Comparison of ENCODE assay signal across 30 mouse cellular contexts in the genomic region with DNA sequence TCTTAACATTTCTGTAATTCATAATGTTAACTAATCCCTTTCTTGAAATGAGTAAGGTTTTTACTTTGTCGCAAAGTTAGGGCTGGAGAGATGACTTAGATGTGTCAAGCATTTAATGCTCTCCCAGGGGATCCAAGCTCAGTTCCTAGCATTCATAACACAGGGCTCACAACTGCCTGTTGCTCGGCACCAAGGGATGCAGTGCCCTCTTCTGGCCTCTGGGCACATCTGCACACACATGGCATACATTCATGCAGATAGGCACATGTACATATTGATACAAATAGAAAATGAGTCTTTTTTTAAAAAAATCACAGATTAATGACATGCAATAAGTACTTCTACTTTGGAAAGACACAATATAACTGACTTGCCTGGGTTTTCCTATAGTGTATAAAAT. TPM values are rescaled to one million over a fixed set of nuclear protein-coding genes. Genes with fewer than 3 reads are reported as not detected.
DNase-seq lines count a peak whose midpoint lies in the region; ATAC-seq and TF ChIP-seq lines count a peak whose summit lies in the region.
"Had no signal": no experiment of that assay in that cellular context is flagged by ENCODE, and none has a peak within 500 bp of the region (broad histone marks: within the 10 kb centered on the region; RNA-seq: fewer than 3 reads in every experiment).

No protein-coding gene starts in this region.

- no peak overlapping the region for H3K27ac ChIP-seq in liver, embryonic 14.5 days
- no peak overlapping the region for H3K27ac ChIP-seq in liver, embryonic 11.5 days (ENCODE audit: low read depth, low read length)
- no peak overlapping the region for H3K27ac ChIP-seq in forebrain, postnatal 0 days (ENCODE audit: low read depth, low read length)
- H3K27ac ChIP-seq: heart, adult 2 months; heart, embryonic 13.5 days; hindbrain, postnatal 0 days; limb, embryonic 10.5 days; limb, embryonic 15.5 days; macrophage; midbrain, embryonic 10.5 days; midbrain, embryonic 15.5 days; neural tube, embryonic 12.5 days had no signal

- H3K9me3 ChIP-seq in liver, embryonic 14.5 days (ENCODE audit: control insufficient read depth, low read length): no peaks in the 10 kb centered on the region
- no peaks in the 10 kb centered on the region for H3K9me3 ChIP-seq in liver, embryonic 11.5 days (ENCODE audit: control insufficient read depth, low read length)
- peaks cover 9% of the 10 kb centered on the region for H3K9me3 ChIP-seq in E14TG2a.4 (ENCODE audit: low read length)
- H3K9me3 ChIP-seq in forebrain, postnatal 0 days (ENCODE audit: low read length): no peaks in the 10 kb centered on the region
- H3K9me3 ChIP-seq: heart, embryonic 13.5 days; limb, embryonic 10.5 days; limb, embryonic 15.5 days; midbrain, embryonic 10.5 days; midbrain, embryonic 15.5 days; neural tube, embryonic 12.5 days had no signal

- H3K9ac ChIP-seq in liver, embryonic 14.5 days (replicated peaks): no peak overlapping the region
- H3K9ac ChIP-seq in liver, embryonic 11.5 days (ENCODE audit: low read depth, low read length): no peak overlapping the region
- no peak overlapping the region for H3K9ac ChIP-seq in forebrain, postnatal 0 days
- H3K9ac ChIP-seq: heart, embryonic 13.5 days; limb, embryonic 15.5 days; midbrain, embryonic 15.5 days; neural tube, embryonic 12.5 days had no signal

- no peak overlapping the region for H3K4me3 ChIP-seq in liver, embryonic 14.5 days (ENCODE audit: insufficient read depth in 1 of 2, low read depth in 2 of 2, low read length in 2 of 2)
- no peak overlapping the region for H3K4me3 ChIP-seq in liver, embryonic 11.5 days (ENCODE audit: low read depth, low read length)
- no peak overlapping the region for H3K4me3 ChIP-seq in E14TG2a.4 (replicated peaks; ENCODE audit: low read length)
- no peak overlapping the region for H3K4me3 ChIP-seq in forebrain, postnatal 0 days (ENCODE audit: low read depth, low read length)
- H3K4me3 ChIP-seq: heart, adult 2 months; heart, embryonic 13.5 days; limb, embryonic 10.5 days; limb, embryonic 15.5 days; midbrain, embryonic 10.5 days; midbrain, embryonic 15.5 days; myocyte; neural tube, embryonic 12.5 days had no signal

- H3K4me2 ChIP-seq in liver, embryonic 14.5 days (ENCODE audit: low read depth): no peak overlapping the region
- no peak overlapping the region for H3K4me2 ChIP-seq in liver, embryonic 11.5 days
- H3K4me2 ChIP-seq in forebrain, postnatal 0 days (ENCODE audit: low read depth): no peak overlapping the region
- H3K4me2 ChIP-seq: heart, embryonic 13.5 days; limb, embryonic 15.5 days; midbrain, embryonic 15.5 days; neural tube, embryonic 12.5 days had no signal

- WGBS in liver, embryonic 14.5 days (ENCODE audit: insufficient replicate concordance): 69% methylated on average over 2 of the region's 2 CpGs
- WGBS in liver, embryonic 11.5 days: 81% methylated on average over 2 of the region's 2 CpGs
- WGBS in forebrain, postnatal 0 days: 83% methylated on average over 2 of the region's 2 CpGs

- H3K36me3 ChIP-seq in liver, embryonic 14.5 days (replicated peaks; ENCODE audit: control insufficient read depth, insufficient read depth, low read depth): no peaks in the 10 kb centered on the region
- no peaks in the 10 kb centered on the region for H3K36me3 ChIP-seq in liver, embryonic 11.5 days (ENCODE audit: control insufficient read depth, insufficient read depth, low read length)
- no peaks in the 10 kb centered on the region for H3K36me3 ChIP-seq in E14TG2a.4 (ENCODE audit: insufficient read depth, low read length)
- no peaks in the 10 kb centered on the region for H3K36me3 ChIP-seq in forebrain, postnatal 0 days (ENCODE audit: insufficient read depth)
- H3K36me3 ChIP-seq: heart, embryonic 13.5 days; limb, embryonic 10.5 days; limb, embryonic 15.5 days; midbrain, embryonic 10.5 days; midbrain, embryonic 15.5 days; neural tube, embryonic 12.5 days had no signal

- H3K27me3 ChIP-seq in liver, embryonic 14.5 days (ENCODE audit: control insufficient read depth, insufficient read depth, low read length): no peaks in the 10 kb centered on the region
- H3K27me3 ChIP-seq in liver, embryonic 11.5 days (replicated peaks; ENCODE audit: control insufficient read depth, insufficient read depth, low read length): no peaks in the 10 kb centered on the region
- H3K27me3 ChIP-seq in E14TG2a.4 (ENCODE audit: insufficient read depth, low read length): no peaks in the 10 kb centered on the region
- H3K27me3 ChIP-seq in forebrain, postnatal 0 days (ENCODE audit: insufficient read depth, low read length): no peaks in the 10 kb centered on the region
- H3K27me3 ChIP-seq: heart, embryonic 13.5 days; limb, embryonic 15.5 days; midbrain, embryonic 15.5 days; neural tube, embryonic 12.5 days had no signal

- no peaks in the 10 kb centered on the region for H3K4me1 ChIP-seq in liver, embryonic 14.5 days (replicated peaks; ENCODE audit: control insufficient read depth in 2 of 2, insufficient read depth in 2 of 2, low read length in 1 of 2)
- no peaks in the 10 kb centered on the region for H3K4me1 ChIP-seq in liver, embryonic 11.5 days (replicated peaks; ENCODE audit: control insufficient read depth, insufficient read depth, low read length)
- H3K4me1 ChIP-seq in E14TG2a.4 (replicated peaks; ENCODE audit: low read depth, low read length): peaks cover 45% of the 10 kb centered on the region
- H3K4me1 ChIP-seq in forebrain, postnatal 0 days (ENCODE audit: insufficient read depth): no peaks in the 10 kb centered on the region
- H3K4me1 ChIP-seq: heart, embryonic 13.5 days; limb, embryonic 10.5 days; limb, embryonic 15.5 days; midbrain, embryonic 15.5 days; neural tube, embryonic 12.5 days had no signal

- no peak for TF ChIP-seq EP300 in liver, embryonic 14.5 days (IDR thresholded peaks at IDR 0.05; ENCODE audit: low read depth)

- no peak for ATAC-seq in liver, embryonic 14.5 days (ENCODE audit: insufficient read depth)
- ATAC-seq in liver, embryonic 11.5 days (replicated peaks; ENCODE audit: low FRiP score): no peak
- ATAC-seq in forebrain, postnatal 0 days: no peak
- ATAC-seq: forebrain, embryonic 14.5 days; hindbrain, postnatal 0 days; intestine, embryonic 16.5 days; midbrain, embryonic 15.5 days had no signal

- peak; percentile 52 for TF ChIP-seq CTCF in liver, embryonic 14.5 days (IDR thresholded peaks at IDR 0.05; ENCODE audit: low read depth)
- peak; percentile 69 for TF ChIP-seq CTCF in E14TG2a.4 (conservative IDR thresholded peaks at IDR 0.05; ENCODE audit: low read length)
- TF ChIP-seq CTCF in forebrain, postnatal 0 days (IDR thresholded peaks at IDR 0.05; ENCODE audit: low read depth): no peak

- no peak for DNase-seq in liver, embryonic 14.5 days (ENCODE audit: low read depth in 3 of 3, low spot score in 3 of 3)
- no peak for DNase-seq in liver, embryonic 11.5 days (ENCODE audit: low spot score)
- peak; percentile 71 for DNase-seq in ES-CJ7 (ENCODE audit: low read depth, low spot score)
- peak; percentile 75 for DNase-seq in ZHBTc4 (ENCODE audit: low read depth, low spot score)
- DNase-seq in layer of hippocampus, postnatal 10 days (ENCODE audit: low spot score in 2 of 2): no peak
- no peak for DNase-seq in testis, postnatal 10 days (ENCODE audit: low spot score)
- no peak for DNase-seq in forebrain, postnatal 0 days
- DNase-seq: adrenal gland, postnatal 14 days; B cell, adult 2 months; cerebellum, adult 11 months; cerebellum, adult 9-10 months; cerebellum, postnatal 36 days; gastrocnemius, postnatal 36 days; heart, adult 2 months; heart, postnatal 14 days; kidney, adult 9 months; kidney, postnatal 10 days; thymus, postnatal 14 days had no signal

RNA-seq across cellular contexts. Expression of a gene that starts 13.1 kb away (rescaled TPM):
- 539 and 784 TPM in 2 replicates for polyA plus RNA-seq in liver, embryonic 14.5 days (2012; rRNA removed)
- 1,242 and 1,265 TPM in 2 replicates for polyA plus RNA-seq in liver, embryonic 14.5 days (2014; fragmentation: Nextera tagmentation; extraction: Ambion mirVana)
- 2,121 and 2,201 TPM in 2 replicates for polyA plus RNA-seq in liver, embryonic 11.5 days (2014; fragmentation: Nextera tagmentation; extraction: Ambion mirVana)
- 100 to 1,000 TPM; 193 to 223 TPM for total RNA-seq in layer of hippocampus, postnatal 10 days (2021)
- total RNA-seq in forebrain, postnatal 0 days (2014; rRNA removed): 485 and 592 TPM in 2 replicates
- polyA plus RNA-seq in forebrain, postnatal 0 days (2015; fragmentation: Nextera tagmentation; extraction: Ambion mirVana): 728 and 896 TPM in 2 replicates

RNA-seq across cellular contexts. Expression of a gene that starts 16.3 kb away (rescaled TPM):
- 1.2 and 1.5 TPM in 2 replicates for polyA plus RNA-seq in liver, embryonic 14.5 days (2012; rRNA removed)
- 3.7 and 4.4 TPM in 2 replicates for polyA plus RNA-seq in liver, embryonic 14.5 days (2014; fragmentation: Nextera tagmentation; extraction: Ambion mirVana)
- polyA plus RNA-seq in liver, embryonic 11.5 days (2014; fragmentation: Nextera tagmentation; extraction: Ambion mirVana): 9.0 and 9.8 TPM in 2 replicates
- total RNA-seq in layer of hippocampus, postnatal 10 days (2021): 10 to 100 TPM; 40.1 to 44.9 TPM
- 16.5 and 19.2 TPM in 2 replicates for total RNA-seq in forebrain, postnatal 0 days (2014; rRNA removed)
- 6.5 and 14.9 TPM in 2 replicates for polyA plus RNA-seq in forebrain, postnatal 0 days (2015; fragmentation: Nextera tagmentation; extraction: Ambion mirVana)

Comparison
In these comparisons a context has a peak if more than half of its experiments do, and no peak if none do; other contexts are left out.
1. DNase-seq: peak in ES-CJ7 (single experiment) and ZHBTc4 (single experiment); none in liver, embryonic 14.5 days (0 of 3), liver, embryonic 11.5 days (single experiment), layer of hippocampus, postnatal 10 days (0 of 2), testis, postnatal 10 days (single experiment) and forebrain, postnatal 0 days (single experiment).